Mouse (Mus musculus) macrophage (primary cell): ENCODE results near the gene Nr2f6. TPM values are rescaled to one million over a fixed set of nuclear protein-coding genes. Genes with fewer than 3 reads are reported as not detected.

ENCODE experiments used
- H3K27ac ChIP-seq: fragments of 350-480 bp; formaldehyde crosslinking; 2 replicates; pipeline ENCODE4 v1.9.0; 2021
- H3K36me3 ChIP-seq: fragments of 350-480 bp; formaldehyde crosslinking; 2 replicates; pipeline ENCODE4 v1.9.0; 2021; ENCODE audit errors: inconsistent target
- H3K4me3 ChIP-seq: fragments of 350-480 bp; formaldehyde crosslinking; 2 replicates; pipeline ENCODE4 v1.9.0; 2021; ENCODE audit errors: inconsistent target
- H3K79me2 ChIP-seq: fragments of 350-480 bp; formaldehyde crosslinking; 2 replicates; pipeline ENCODE4 v1.9.0; 2021; ENCODE audit errors: inconsistent target
- WGBS: methylation state at CpG from one replicate; pipeline ENCODE4 v1.1.7; 2026; ENCODE audit warnings: inconsistent platforms; ENCODE audit not compliant: missing documents; 5-methylcytosine and 5-hydroxymethylcytosine counted together
- polyA plus RNA-seq: library from polyadenylated mRNA; stranded (reverse); fragments of 250-400 nt; gene quantifications from 3 replicates; pipeline ENCODE4 v1.2.4, GENCODE M21; 2018; ENCODE audit warnings: inconsistent platforms

Nr2f6 gene
- polyA plus RNA-seq, 1 experiment from 2014 or later = 3.7 TPM

- H3K27ac ChIP-seq = no peak overlapping the region
- WGBS = 85% methylated on average over 12 of the region's 12 CpGs
- peaks cover 13% of the 10 kb centered on the region for H3K79me2 ChIP-seq
- H3K36me3 ChIP-seq = peaks cover 11% of the 10 kb centered on the region; the same call in 1 of the 2 replicates
- H3K4me3 ChIP-seq = peak overlapping the region; percentile 99
These were observed 15.9 kb upstream of the Nr2f6 start for GRCm38 (mm10) chr8:71397701-71398100.

- H3K36me3 ChIP-seq = peaks cover 11% of the 10 kb centered on the region; the same call in 1 of the 2 replicates
- under 1% methylated on average over 31 of the region's 34 CpGs for WGBS
- peak within 1 kb of the TSS; percentile 51 for H3K27ac ChIP-seq
- peaks cover 13% of the 10 kb centered on the region for H3K79me2 ChIP-seq
- H3K4me3 ChIP-seq = peak within 1 kb of the TSS; percentile 99
These were observed 15.0 kb upstream of the Nr2f6 start, which contains the start of gene Babam1 for GRCm38 (mm10) chr8:71396639-71397305. TSS of gene Babam1 (plus strand) at chr8:71396861.

- peak within 1 kb of the TSS; percentile 51; the same call in 1 of the 2 replicates for H3K27ac ChIP-seq
- H3K79me2 ChIP-seq = peaks cover 13% of the 10 kb centered on the region
- H3K36me3 ChIP-seq = peaks cover 11% of the 10 kb centered on the region; the same call in 1 of the 2 replicates
- 83% methylated on average over 9 of the region's 9 CpGs for WGBS
- peak within 1 kb of the TSS; percentile 99 for H3K4me3 ChIP-seq
These were observed 13.9 kb upstream of the Nr2f6 start, which contains the start of gene Ushbp1 for GRCm38 (mm10) chr8:71395629-71396028. TSS of gene Ushbp1 (minus strand) at chr8:71395802.

- 87% methylated on average over 9 of the region's 10 CpGs for WGBS
- H3K36me3 ChIP-seq = peaks cover 11% of the 10 kb centered on the region; the same call in 1 of the 2 replicates
- H3K4me3 ChIP-seq = no peak overlapping the region
- H3K79me2 ChIP-seq = peaks cover 13% of the 10 kb centered on the region
- no peak overlapping the region for H3K27ac ChIP-seq
These were observed 13.3 kb upstream of the Nr2f6 start for GRCm38 (mm10) chr8:71395071-71395470.

GRCm38 (mm10) chr8:71394481-71394880, 12.7 kb upstream of the Nr2f6 start:
- peaks cover 13% of the 10 kb centered on the region for H3K79me2 ChIP-seq
- 91% methylated on average over 7 of the region's 7 CpGs for WGBS
- no peak overlapping the region for H3K27ac ChIP-seq
- H3K36me3 ChIP-seq = peaks cover 7% of the 10 kb centered on the region; the same call in 1 of the 2 replicates
- no peak overlapping the region for H3K4me3 ChIP-seq

- no peak overlapping the region for H3K27ac ChIP-seq
- 67% methylated on average over 3 of the region's 3 CpGs for WGBS
- no peaks in the 10 kb centered on the region for H3K36me3 ChIP-seq
- H3K79me2 ChIP-seq = peaks cover 12% of the 10 kb centered on the region
- no peak overlapping the region for H3K4me3 ChIP-seq
These were observed 11.1 kb upstream of the Nr2f6 start for GRCm38 (mm10) chr8:71392871-71393270.

DNA sequence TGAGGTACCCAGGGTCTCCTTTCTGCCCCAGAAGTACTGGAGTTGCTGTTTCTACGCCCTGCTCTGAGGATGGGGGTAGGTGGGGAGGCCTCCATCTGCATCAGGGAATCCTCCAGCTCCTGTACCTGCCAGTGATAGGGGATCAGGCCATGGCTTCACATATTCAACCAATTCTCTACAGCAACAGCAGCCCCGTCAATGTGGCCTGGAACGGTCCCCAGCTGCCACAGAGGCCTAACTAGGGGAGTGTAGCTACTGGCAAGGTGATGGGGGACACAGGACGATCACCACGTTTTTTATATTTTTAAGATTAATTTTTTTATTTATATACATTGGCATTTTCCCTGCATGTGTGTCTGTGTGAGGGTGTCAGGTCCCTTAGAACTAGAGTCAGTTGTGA, 10.6 kb upstream of the Nr2f6 start:
- H3K79me2 ChIP-seq = peaks cover 7% of the 10 kb centered on the region
- no peak overlapping the region for H3K27ac ChIP-seq
- no peak overlapping the region for H3K4me3 ChIP-seq
- no peaks in the 10 kb centered on the region for H3K36me3 ChIP-seq
- 89% methylated on average over 5 of the region's 5 CpGs for WGBS

DNA sequence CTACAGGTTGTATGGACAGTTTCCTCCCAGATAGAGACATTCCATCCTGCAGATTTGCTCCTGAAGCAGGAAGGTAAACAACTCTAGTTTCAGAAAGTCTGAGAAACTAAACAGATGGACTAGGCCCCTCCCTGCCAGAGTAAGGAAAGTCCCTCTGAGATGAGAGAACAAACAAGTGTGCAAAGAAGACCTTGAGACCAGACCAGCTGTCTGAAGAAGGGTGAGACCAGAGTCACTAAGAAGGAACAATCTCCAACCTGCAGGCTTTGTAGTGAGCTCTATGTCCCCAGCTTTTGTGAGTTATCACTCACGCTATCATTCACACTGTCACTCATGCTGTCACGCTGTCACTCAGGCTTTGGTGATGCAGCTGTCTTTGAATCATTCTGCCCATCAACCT, 9.9 kb upstream of the Nr2f6 start:
- H3K4me3 ChIP-seq = no peak overlapping the region
- 96% methylated on average over 2 of the region's 2 CpGs for WGBS
- no peaks in the 10 kb centered on the region for H3K36me3 ChIP-seq
- H3K27ac ChIP-seq = no peak overlapping the region
- no peaks in the 10 kb centered on the region for H3K79me2 ChIP-seq

- Histone ChIP-seq H3K36me3 (no peaks in the 10 kb centered on the region), H3K4me3 (no peak overlapping the region), H3K79me2 (no peaks in the 10 kb centered on the region), H3K27ac (peak overlapping the region; percentile 56)
- 19% methylated on average over 1 of the region's 1 CpGs for WGBS
These were observed 6.5 kb upstream of the Nr2f6 start for GRCm38 (mm10) chr8:71388267-71388666.

DNA sequence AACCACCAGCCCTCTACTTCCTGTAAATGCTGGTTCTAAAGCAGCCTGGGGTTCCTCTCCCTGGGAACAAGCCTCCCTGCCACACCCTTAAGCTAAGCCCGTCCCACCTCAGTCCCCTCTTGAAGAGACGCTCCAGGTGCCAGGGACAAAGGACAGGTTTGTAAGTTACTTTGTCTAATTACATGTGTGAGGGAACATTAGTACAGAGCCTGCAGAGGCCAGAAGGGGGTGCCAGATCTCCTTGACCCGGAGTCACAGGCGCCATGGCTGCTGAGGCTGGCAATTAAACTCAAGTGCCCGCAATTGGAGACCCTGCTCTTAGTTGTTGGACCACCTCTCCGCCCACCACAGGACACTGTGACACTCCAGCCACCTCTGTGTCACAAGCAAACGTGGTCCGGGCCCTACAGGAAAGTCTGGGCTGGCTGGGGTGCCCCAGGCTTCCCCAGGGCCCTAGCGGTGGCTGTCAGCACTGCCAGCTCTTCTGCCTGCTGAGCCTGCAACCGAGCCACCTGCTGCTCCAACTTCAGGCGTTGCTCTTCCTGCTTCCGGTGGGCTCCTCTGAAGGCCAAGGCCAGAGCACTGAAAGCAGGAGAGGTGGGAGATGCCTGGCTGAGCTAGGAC, 3.6 kb upstream of the Nr2f6 start:
- Histone ChIP-seq H3K36me3 (no peaks in the 10 kb centered on the region), H3K79me2 (no peaks in the 10 kb centered on the region), H3K27ac (no peak overlapping the region), H3K4me3 (no peak overlapping the region)
- WGBS = 91% methylated on average over 12 of the region's 12 CpGs

- H3K27ac ChIP-seq = no peak overlapping the region
These were observed 2.1 kb upstream of the Nr2f6 start for GRCm38 (mm10) chr8:71383860-71384259.

GRCm38 (mm10) chr8:71383396-71383795, 1.6 kb upstream of the Nr2f6 start:
- Histone ChIP-seq H3K27ac (no peak overlapping the region), H3K36me3 (no peaks in the 10 kb centered on the region), H3K4me3 (no peak overlapping the region), H3K79me2 (no peaks in the 10 kb centered on the region)
- 94% methylated on average over 10 of the region's 12 CpGs for WGBS

More at GRCm38 (mm10) chr8:71383860-71384259, 2.1 kb upstream of the Nr2f6 start:
- 84% methylated on average over 3 of the region's 3 CpGs for WGBS
- Histone ChIP-seq H3K79me2 (no peaks in the 10 kb centered on the region), H3K36me3 (no peaks in the 10 kb centered on the region), H3K4me3 (no peak overlapping the region)

DNA sequence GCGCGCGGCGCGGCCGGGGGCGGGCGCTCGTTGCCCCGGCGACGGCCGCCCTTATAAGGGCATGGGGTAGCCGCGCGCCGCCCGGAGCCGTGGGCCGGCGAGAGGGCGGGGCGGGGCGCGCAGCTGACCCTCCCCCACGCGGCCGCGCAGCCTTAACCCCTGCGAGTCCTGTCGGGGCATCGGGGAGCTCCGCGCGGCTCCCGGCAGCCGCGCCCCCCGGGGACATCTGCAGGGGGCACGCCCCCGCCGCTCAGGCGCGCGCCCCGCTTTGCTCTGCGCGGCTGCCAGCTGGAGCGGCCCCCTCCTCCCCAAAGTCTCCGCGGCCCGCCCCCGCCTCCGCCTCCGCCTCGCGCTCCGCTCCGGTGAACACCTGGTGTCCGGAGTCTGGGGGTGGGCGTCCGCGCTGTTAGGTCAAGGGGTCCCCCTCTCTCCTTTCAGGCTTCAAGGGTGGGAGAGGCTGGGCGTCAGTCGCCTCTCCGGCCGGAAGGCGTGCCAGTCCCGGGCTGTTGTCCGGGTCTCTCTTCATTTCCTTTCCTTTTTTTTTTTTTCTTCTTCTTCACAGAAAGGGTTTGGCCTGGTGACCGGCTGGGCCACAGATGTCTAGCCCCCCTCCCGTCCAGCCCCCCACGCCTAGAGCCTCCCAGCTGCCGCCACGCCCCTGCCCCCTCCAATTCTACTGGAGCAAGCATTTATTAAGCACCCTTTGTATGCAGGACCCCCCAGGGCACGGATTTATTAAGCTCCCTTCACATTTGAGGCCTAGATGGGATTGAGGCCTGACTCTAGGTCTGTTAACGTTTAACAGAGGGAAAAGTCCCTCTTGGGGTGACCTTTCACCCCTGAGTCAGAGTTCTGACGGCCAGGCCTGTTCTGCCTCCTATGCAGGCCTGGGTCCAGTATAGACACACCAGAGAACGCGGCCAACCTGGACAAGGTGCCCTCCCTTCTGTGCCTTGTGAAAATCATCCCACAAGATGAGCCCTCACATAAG, 506 bp upstream of the Nr2f6 start:
- no peak overlapping the region for H3K27ac ChIP-seq
- peak overlapping the region; percentile 35 for H3K4me3 ChIP-seq
- no peaks in the 10 kb centered on the region for H3K36me3 ChIP-seq
- 8% methylated on average over 54 of the region's 80 CpGs for WGBS
- no peaks in the 10 kb centered on the region for H3K79me2 ChIP-seq
